Mouse (Mus musculus): ENCODE results near the gene Hpcal4. TPM values are rescaled to one million over a fixed set of nuclear protein-coding genes. Genes with fewer than 3 reads are reported as not detected.

The Hpcal4 gene
- polyA plus RNA-seq (2012; rRNA removed) = 7.7 and 9.8 TPM in 2 replicates

DNA sequence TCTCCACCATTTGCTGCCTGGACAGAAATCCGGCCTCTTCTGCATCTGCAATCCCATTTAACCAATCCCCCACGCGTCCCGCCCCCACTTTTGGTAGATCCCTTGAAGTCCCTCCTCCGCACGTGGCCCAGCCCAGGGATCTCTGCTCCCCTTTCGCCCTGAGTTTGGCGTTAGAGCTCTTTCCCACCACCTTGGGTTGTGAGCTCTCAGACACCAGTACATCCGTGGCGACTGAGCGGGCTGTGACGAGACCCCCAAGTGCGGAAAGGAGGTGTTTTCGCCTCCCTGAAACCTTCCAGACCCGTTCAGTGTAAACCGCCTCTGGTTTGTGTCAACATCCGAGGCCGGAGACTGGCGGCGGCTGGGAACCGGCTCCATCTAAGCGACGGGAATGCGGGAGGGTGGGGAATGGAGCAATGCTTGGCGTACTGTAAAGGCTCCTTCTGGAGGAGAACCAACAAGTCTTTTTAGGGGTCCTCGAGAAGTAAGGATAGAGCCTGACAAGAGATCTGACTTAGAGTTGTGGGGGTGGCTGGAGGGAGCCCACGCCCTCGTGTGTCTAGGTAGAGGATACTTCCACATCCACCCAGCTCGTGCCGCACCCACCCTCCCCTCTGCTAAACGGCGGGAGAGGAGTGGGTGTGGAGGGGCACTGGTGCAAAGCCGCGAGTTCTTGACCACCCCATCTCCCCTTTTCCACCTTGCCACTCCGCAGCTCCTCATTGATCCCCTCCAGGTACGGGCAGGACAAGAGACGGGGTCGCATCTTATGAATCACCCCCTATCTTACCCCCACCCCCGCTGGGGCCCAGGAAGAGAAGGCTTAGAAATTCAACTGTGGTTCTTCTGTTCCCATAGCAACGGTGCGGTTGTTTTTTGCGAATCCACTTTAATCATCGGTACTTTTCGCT lies at the start of gene Hpcal4:
Hpcal4 (plus strand) TSS at position 900 of the 911 bp plus-strand sequence.
- TF ChIP-seq POLR2A (IDR thresholded peaks at IDR 0.05; ENCODE audit: control insufficient read depth, low read depth, low read length) (no peak), CTCF (IDR thresholded peaks at IDR 0.05; ENCODE audit: control insufficient read depth, insufficient read depth, insufficient replicate concordance, low read depth, low read length) (no peak)
- Histone ChIP-seq H3K36me3 (ENCODE audit: control insufficient read depth, insufficient read depth, low read length) (no peaks in the 10 kb centered on the region), H3K27me3 (ENCODE audit: control insufficient read depth, insufficient read depth, low read length) (no peaks in the 10 kb centered on the region), H3K27ac (ENCODE audit: control insufficient read depth, insufficient read depth, low read depth, low read length) (no peak within 1 kb of the TSS), H3K4me3 (ENCODE audit: control insufficient read depth, low read depth, low read length) (peak within 1 kb of the TSS; percentile 78), H3K4me1 (ENCODE audit: control insufficient read depth, insufficient read depth, low read length) (peaks cover 16% of the 10 kb centered on the region)

GRCm38 (mm10) chr4:123137551-123137950 lies 45.5 kb upstream of the Hpcal4 start:
- no peak overlapping the region for H3K27ac ChIP-seq (ENCODE audit: control insufficient read depth, insufficient read depth, low read depth, low read length)
- no peaks in the 10 kb centered on the region for H3K27me3 ChIP-seq (ENCODE audit: control insufficient read depth, insufficient read depth, low read length)
- TF ChIP-seq POLR2A (IDR thresholded peaks at IDR 0.05; ENCODE audit: control insufficient read depth, low read depth, low read length) (no peak), CTCF (IDR thresholded peaks at IDR 0.05; ENCODE audit: control insufficient read depth, insufficient read depth, insufficient replicate concordance, low read depth, low read length) (no peak)
- no peak overlapping the region for H3K4me3 ChIP-seq (ENCODE audit: control insufficient read depth, low read depth, low read length)
- peaks cover 7% of the 10 kb centered on the region; the same call in 1 of the 2 replicates for H3K4me1 ChIP-seq (ENCODE audit: control insufficient read depth, insufficient read depth, low read length)
- peaks cover 1% of the 10 kb centered on the region; the same call in 1 of the 2 replicates for H3K36me3 ChIP-seq (ENCODE audit: control insufficient read depth, insufficient read depth, low read length)

- H3K36me3 ChIP-seq (ENCODE audit: control insufficient read depth, insufficient read depth, low read length) = peaks cover 1% of the 10 kb centered on the region; the same call in 1 of the 2 replicates
- peaks cover 7% of the 10 kb centered on the region; the same call in 1 of the 2 replicates for H3K4me1 ChIP-seq (ENCODE audit: control insufficient read depth, insufficient read depth, low read length)
- TF ChIP-seq CTCF (IDR thresholded peaks at IDR 0.05; ENCODE audit: control insufficient read depth, insufficient read depth, insufficient replicate concordance, low read depth, low read length) (no peak), POLR2A (IDR thresholded peaks at IDR 0.05; ENCODE audit: control insufficient read depth, low read depth, low read length) (peak; percentile 93)
- no peaks in the 10 kb centered on the region for H3K27me3 ChIP-seq (ENCODE audit: control insufficient read depth, insufficient read depth, low read length)
- peak within 1 kb of the TSS; percentile 89 for H3K27ac ChIP-seq (ENCODE audit: control insufficient read depth, insufficient read depth, low read depth, low read length)
- peak within 1 kb of the TSS; percentile 99 for H3K4me3 ChIP-seq (ENCODE audit: control insufficient read depth, low read depth, low read length)
These were observed 43.4 kb upstream of the Hpcal4 start, which contains the start of gene Ppie for GRCm38 (mm10) chr4:123139513-123140154. Gene Ppie, minus strand, starts transcription at chr4:123139951.

DNA sequence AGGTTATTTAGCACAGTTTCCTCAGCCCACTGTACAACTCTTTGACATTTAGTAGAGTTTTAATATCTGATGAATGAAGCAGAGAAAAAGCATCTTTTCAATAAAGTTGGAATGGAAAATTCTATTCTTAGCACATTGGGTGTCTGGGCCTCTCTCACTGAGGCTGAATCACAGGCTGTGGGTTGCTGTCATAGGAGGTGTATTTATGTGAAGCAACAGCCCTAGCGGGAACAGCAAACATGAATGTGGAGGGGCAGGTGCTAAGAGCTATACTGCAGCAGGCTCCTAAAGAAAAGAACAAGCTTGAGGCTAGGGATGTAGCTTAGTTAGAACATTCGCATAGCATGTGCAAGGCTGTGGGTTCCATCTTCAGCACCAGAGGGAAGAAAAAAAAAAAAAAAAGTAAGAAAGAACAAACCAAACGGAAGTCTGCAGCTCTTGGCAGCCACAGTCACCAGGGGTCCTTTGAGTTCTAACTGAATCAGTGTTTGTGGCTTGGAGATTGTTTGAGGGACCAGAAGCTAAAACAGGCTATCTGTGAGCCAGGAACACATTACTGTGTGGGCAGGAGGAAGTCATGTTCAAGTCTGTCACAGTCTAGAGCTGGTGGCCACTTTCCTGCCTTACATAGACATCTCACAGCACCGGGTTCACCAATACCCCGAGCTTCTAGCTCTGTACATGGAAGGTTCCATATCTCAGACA lies 35.4 kb upstream of the Hpcal4 start:
- TF ChIP-seq CTCF (IDR thresholded peaks at IDR 0.05; ENCODE audit: control insufficient read depth, insufficient read depth, insufficient replicate concordance, low read depth, low read length) (no peak), POLR2A (IDR thresholded peaks at IDR 0.05; ENCODE audit: control insufficient read depth, low read depth, low read length) (no peak)
- Histone ChIP-seq H3K4me1 (ENCODE audit: control insufficient read depth, insufficient read depth, low read length) (no peaks in the 10 kb centered on the region), H3K27me3 (ENCODE audit: control insufficient read depth, insufficient read depth, low read length) (no peaks in the 10 kb centered on the region), H3K4me3 (ENCODE audit: control insufficient read depth, low read depth, low read length) (no peak overlapping the region), H3K27ac (ENCODE audit: control insufficient read depth, insufficient read depth, low read depth, low read length) (no peak overlapping the region), H3K36me3 (ENCODE audit: control insufficient read depth, insufficient read depth, low read length) (no peaks in the 10 kb centered on the region)

- H3K4me3 ChIP-seq (ENCODE audit: control insufficient read depth, low read depth, low read length) = no peak overlapping the region
- no peaks in the 10 kb centered on the region for H3K4me1 ChIP-seq (ENCODE audit: control insufficient read depth, insufficient read depth, low read length)
- TF ChIP-seq POLR2A (IDR thresholded peaks at IDR 0.05; ENCODE audit: control insufficient read depth, low read depth, low read length) (no peak), CTCF (IDR thresholded peaks at IDR 0.05; ENCODE audit: control insufficient read depth, insufficient read depth, insufficient replicate concordance, low read depth, low read length) (no peak)
- H3K36me3 ChIP-seq (ENCODE audit: control insufficient read depth, insufficient read depth, low read length) = no peaks in the 10 kb centered on the region
- no peaks in the 10 kb centered on the region for H3K27me3 ChIP-seq (ENCODE audit: control insufficient read depth, insufficient read depth, low read length)
- H3K27ac ChIP-seq (ENCODE audit: control insufficient read depth, insufficient read depth, low read depth, low read length) = no peak overlapping the region
These were observed 31.0 kb upstream of the Hpcal4 start for GRCm38 (mm10) chr4:123152003-123152402.

DNA sequence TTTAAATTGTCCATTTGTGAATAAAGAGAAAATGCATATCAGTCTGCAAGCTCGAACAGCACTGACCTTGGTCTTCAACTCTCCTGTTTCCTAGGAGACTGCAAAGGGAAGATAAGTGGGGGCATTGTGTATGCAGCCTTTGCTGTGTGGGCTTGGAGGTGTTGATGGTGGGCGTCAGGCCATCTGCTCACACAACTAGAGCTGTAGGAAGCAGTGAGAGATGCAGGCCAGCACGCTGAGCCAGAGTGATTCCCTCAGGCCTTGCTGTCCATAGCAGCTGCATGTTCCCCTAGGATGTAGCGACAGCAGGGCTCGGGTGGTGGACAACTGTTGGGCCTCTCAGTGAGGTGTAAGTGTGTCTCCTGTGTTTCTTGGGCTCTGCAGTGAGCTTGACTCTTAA lies 30.1 kb upstream of the Hpcal4 start:
- Histone ChIP-seq H3K36me3 (ENCODE audit: control insufficient read depth, insufficient read depth, low read length) (no peaks in the 10 kb centered on the region), H3K4me1 (ENCODE audit: control insufficient read depth, insufficient read depth, low read length) (no peaks in the 10 kb centered on the region), H3K4me3 (ENCODE audit: control insufficient read depth, low read depth, low read length) (no peak overlapping the region), H3K27me3 (ENCODE audit: control insufficient read depth, insufficient read depth, low read length) (no peaks in the 10 kb centered on the region), H3K27ac (ENCODE audit: control insufficient read depth, insufficient read depth, low read depth, low read length) (no peak overlapping the region)
- no peak for TF ChIP-seq CTCF (IDR thresholded peaks at IDR 0.05; ENCODE audit: control insufficient read depth, insufficient read depth, insufficient replicate concordance, low read depth, low read length)
- TF ChIP-seq POLR2A (IDR thresholded peaks at IDR 0.05; ENCODE audit: control insufficient read depth, low read depth, low read length) = no peak
